Mouse (Mus musculus) kidney, embryonic 14.5 days (tissue): ENCODE results near the gene Eef1akmt1. TPM values are rescaled to one million over a fixed set of nuclear protein-coding genes. Genes with fewer than 3 reads are reported as not detected.

Source experiments
- ATAC-seq: fragments of 200-750 bp; cut with Nextera tagmentation; 2 replicates; pipeline ENCODE4 v1.8.0; 2017; ENCODE audit warnings: moderate number of reproducible peaks, mild to moderate bottlenecking, moderate TSS enrichment, moderate library complexity; ENCODE audit not compliant: low FRiP score, low TSS enrichment
- H3K27ac ChIP-seq: fragments of 300-500 bp; sonication (generic); 2 replicates; pipeline ENCODE4 v1.5.1; 2014; ENCODE audit warnings: low read depth, mild to moderate bottlenecking, low read length, moderate library complexity, mixed read lengths
- H3K27me3 ChIP-seq: fragments of 300-500 bp; sonication (generic); 2 replicates; pipeline ENCODE4 v1.6.1; 2014; ENCODE audit warnings: mild to moderate bottlenecking, low read length; ENCODE audit not compliant: control insufficient read depth, insufficient read depth
- H3K36me3 ChIP-seq: fragments of 300-500 bp; sonication (generic); 2 replicates; pipeline ENCODE4 v1.6.1; 2014; ENCODE audit warnings: low read length, mixed read lengths; ENCODE audit not compliant: control insufficient read depth, insufficient read depth
- H3K4me1 ChIP-seq: fragments of 300-500 bp; sonication (generic); 2 replicates; pipeline ENCODE4 v1.6.1; 2014; ENCODE audit warnings: low read length, mixed read lengths; ENCODE audit not compliant: control insufficient read depth, insufficient read depth
- H3K4me2 ChIP-seq: fragments of 300-500 bp; sonication (generic); replicated peaks from 2 replicates; pipeline ENCODE4 v1.6.1; 2014; ENCODE audit warnings: low read depth, mild to moderate bottlenecking, low read length
- H3K4me3 ChIP-seq: fragments of 300-500 bp; sonication (generic); 2 replicates; pipeline ENCODE4 v1.5.1; 2014; ENCODE audit warnings: mild to moderate bottlenecking, low read length
- H3K9ac ChIP-seq: fragments of 300-500 bp; sonication (generic); 2 replicates; pipeline ENCODE4 v1.6.1; 2014; ENCODE audit warnings: low read depth, mild to moderate bottlenecking, low read length, moderate library complexity
- H3K9me3 ChIP-seq: fragments of 300-500 bp; sonication (generic); 2 replicates; pipeline ENCODE4 v1.6.1; 2016; ENCODE audit warnings: low read length; ENCODE audit not compliant: control insufficient read depth
- WGBS: fragments of 180-500 bp; shearing (Covaris S2); extraction: QIAGEN DNeasy Blood & Tissue Kit; methylation state at CpG from one replicate; pipeline ENCODE4 v1.1.7; 2014; 5-methylcytosine and 5-hydroxymethylcytosine counted together
- polyA plus RNA-seq: library from polyadenylated mRNA; unstranded; fragments of >200 nt; fragmentation: Nextera tagmentation; extraction: Ambion mirVana; gene quantifications from 2 replicates; pipeline ENCODE4 v1.2.1, GENCODE M21; 2014

Eef1akmt1 gene
- polyA plus RNA-seq, result 102 and 131 TPM in 2 replicates

DNA sequence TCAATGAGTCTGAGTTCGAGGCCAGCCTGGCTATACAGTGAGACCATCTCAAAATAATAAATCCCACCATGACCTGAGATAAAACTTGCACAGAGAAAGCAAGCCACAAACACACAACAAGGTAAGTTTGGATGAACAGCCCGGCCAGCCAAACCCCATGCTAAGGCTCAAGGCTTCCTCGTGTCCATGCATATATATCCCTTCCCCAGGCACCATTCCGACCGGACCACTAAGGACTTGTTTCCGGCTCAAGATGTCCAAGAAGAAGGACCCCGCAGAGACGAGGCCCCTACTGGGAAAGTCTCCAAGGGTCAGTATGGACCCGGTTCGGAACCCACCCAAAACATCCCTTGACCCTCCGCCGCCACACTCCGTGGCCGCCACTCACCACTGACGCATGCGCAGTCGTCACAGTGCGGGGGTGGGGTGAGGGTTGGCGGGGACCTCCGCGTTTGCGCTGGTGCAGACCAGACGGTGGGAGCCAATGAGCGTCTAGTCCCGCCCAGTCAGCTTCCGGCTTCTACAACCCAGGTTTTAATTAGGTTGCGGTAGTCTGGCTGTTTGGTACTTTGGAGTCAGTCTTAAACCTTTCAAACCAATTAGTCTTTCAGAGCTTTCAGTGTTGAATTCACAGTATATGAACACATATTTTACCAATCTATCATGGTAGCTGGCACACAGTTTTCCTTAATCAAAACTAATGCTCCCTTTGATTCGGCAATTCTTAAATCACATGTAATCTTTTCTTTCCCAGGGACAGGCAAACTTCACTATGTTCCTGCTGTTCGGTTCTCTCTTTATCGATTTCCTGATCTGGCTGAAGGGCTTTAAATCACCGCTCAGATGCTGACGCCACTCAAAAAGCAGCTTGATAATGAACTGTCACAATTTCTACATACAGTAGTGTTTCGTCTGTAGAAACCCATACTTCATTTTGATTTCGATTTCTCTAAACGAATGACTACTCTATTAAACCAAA, at the start of gene Eef1akmt1:
Gene Eef1akmt1, minus strand, starts transcription at position 458 of the 979 bp plus-strand sequence.
- peaks cover under 1% of the 10 kb centered on the region; the same call in 1 of the 2 replicates for H3K36me3 ChIP-seq
- peak; percentile 99 for ATAC-seq
- no peaks in the 10 kb centered on the region for H3K27me3 ChIP-seq
- H3K4me3 ChIP-seq, result peak within 1 kb of the TSS; percentile 52
- peaks cover 6% of the 10 kb centered on the region; the same call in 1 of the 2 replicates for H3K4me1 ChIP-seq
- peaks cover 2% of the 10 kb centered on the region; the same call in 1 of the 2 replicates for H3K9me3 ChIP-seq
- peak within 1 kb of the TSS; percentile 48 for H3K4me2 ChIP-seq
- H3K9ac ChIP-seq, result peak within 1 kb of the TSS; percentile 55
- WGBS, result 10% methylated on average over 35 of the region's 35 CpGs
- peak within 1 kb of the TSS; percentile 51; the same call in 1 of the 2 replicates for H3K27ac ChIP-seq

DNA sequence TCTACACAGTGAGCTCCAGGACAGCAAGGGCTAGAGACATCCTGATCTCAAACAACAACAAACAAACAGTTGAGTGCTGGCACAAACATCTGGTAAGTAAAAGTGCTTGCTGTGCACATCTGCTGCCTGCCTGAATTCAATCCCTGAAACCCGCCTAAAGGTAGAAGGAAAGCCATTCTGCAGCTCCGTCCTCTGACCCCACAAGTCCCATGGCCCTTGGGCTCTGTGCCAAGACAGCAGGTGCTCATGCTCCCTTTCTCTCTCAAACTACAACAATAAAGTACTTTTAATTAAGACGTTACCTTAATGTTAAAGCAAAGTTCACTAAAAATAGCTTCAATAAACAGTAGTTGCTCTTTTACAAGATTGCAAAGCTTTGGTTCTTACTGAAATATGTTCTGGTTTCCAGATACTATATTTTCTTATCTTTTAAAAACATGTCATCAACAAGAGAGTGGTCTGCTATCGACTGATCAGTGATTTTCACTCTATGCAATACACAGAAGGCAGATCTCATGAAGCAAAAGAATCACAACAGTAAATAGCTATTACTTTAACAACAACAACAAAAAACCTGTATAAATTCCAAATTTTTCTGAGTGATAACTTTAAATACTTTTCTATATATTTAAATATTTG, 49.3 kb upstream of the Eef1akmt1 start:
- Histone ChIP-seq H3K36me3 (peaks cover 32% of the 10 kb centered on the region), H3K4me1 (no peaks in the 10 kb centered on the region), H3K9ac (no peak overlapping the region), H3K4me2 (no peak overlapping the region), H3K9me3 (no peaks in the 10 kb centered on the region), H3K4me3 (no peak overlapping the region), H3K27ac (no peak overlapping the region), H3K27me3 (no peaks in the 10 kb centered on the region)
- WGBS, result 62% methylated on average over 4 of the region's 4 CpGs
- no peak for ATAC-seq

DNA sequence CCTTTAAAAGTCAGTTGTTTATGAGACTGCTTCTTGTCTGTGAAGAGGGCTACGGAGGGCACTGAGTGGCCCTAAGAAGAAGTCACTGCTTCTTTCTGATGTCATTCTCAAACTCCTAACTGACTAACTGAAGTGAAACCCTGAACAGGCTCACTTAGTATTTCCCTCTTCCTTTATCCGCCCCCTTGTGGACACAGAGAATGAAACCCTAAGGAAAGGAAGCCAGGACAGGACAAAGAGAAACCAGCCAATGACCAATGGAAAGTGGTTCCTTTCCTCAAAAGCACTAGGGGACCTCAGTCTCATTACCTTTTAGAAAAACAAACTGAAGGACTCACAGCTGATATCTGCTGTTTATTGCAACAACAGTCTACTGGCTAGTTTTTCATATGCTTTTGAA, 48.1 kb upstream of the Eef1akmt1 start:
- Histone ChIP-seq H3K4me3 (no peak overlapping the region), H3K4me2 (no peak overlapping the region), H3K9ac (no peak overlapping the region), H3K9me3 (no peaks in the 10 kb centered on the region), H3K36me3 (peaks cover 28% of the 10 kb centered on the region), H3K27ac (no peak overlapping the region), H3K27me3 (no peaks in the 10 kb centered on the region), H3K4me1 (no peaks in the 10 kb centered on the region)
- WGBS, result 53% methylated on average over 2 of the region's 2 CpGs
- ATAC-seq, result 0 out of 2 replicates have a peak, but pooled peaks have one; percentile 20

DNA sequence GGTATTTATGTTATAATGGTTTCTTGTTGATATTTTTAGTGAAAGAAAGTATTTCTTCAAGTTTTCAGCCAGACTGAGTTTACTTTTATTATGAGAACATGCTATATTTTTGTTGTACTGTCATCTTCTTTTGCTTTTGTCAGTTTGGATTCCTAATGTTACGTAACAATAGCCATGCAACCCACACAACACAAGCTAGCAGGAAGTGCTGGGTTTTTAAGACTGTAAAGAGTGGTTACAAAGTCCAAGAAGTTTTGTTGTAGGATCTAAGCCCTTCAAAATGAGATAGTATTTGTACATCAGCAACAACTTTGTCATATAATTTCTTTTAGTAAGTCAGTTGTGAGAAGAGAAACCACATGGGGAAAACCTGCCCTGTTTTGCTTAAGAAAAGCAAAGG, 46.3 kb upstream of the Eef1akmt1 start:
- Histone ChIP-seq H3K9ac (no peak overlapping the region), H3K27ac (no peak overlapping the region), H3K9me3 (no peaks in the 10 kb centered on the region), H3K4me1 (no peaks in the 10 kb centered on the region), H3K36me3 (peaks cover 16% of the 10 kb centered on the region; the same call in 1 of the 2 replicates), H3K4me2 (no peak overlapping the region), H3K4me3 (no peak overlapping the region), H3K27me3 (no peaks in the 10 kb centered on the region)
- 96% methylated on average over 1 of the region's 1 CpGs for WGBS
- no peak for ATAC-seq

DNA sequence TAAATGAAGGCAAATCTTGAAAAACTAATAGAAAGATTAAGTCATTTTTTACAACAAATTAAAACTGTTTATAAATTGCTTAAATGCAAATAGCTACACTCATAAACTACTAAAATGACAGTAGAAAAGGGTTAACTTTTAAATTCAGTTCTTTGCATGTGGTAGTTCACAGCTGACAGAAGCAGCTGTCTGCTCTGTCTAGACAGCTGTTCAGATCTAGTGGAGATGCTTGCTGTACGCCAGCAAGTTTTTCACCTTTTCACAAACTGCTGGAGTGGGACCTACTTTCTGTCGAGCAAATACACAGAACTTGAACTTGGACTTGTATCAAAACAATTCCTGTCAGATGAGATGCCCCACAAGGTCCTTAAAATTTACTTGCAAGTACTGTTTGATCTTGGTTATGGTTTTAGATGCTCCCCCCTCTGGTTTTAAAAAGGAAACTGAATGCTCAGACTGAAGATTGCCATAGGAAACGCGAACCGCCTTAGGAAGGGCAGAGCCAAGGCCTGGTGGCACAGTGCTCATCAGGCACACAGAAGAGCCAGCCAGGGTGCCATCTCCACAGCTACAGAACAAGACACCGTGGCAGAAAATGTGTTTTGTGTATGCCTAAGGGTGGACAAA, 45.0 kb upstream of the Eef1akmt1 start:
- WGBS, result 82% methylated on average over 6 of the region's 6 CpGs
- no peak overlapping the region for H3K4me2 ChIP-seq
- H3K27ac ChIP-seq, result no peak overlapping the region

DNA sequence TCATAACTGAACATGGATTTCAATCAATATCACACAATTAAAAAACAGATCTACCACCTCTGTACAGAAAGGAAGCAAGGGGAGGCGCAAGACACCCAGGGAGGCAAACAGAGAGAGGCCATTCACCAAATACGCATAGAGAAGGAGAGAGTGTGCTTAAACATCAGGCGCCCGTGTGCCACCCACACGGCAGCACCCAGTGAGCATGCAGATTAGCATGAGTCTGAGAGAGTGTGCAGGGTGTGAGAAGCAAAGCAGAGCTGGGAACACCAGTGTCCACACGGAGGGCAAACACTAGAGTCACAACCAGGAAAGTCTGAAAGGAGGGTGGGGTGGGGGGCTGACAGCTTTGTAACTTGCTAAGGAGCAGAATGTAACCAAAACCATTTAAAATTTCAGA, 44.4 kb upstream of the Eef1akmt1 start:
- Histone ChIP-seq H3K27ac (no peak overlapping the region), H3K36me3 (peaks cover 14% of the 10 kb centered on the region; the same call in 1 of the 2 replicates), H3K9ac (no peak overlapping the region), H3K27me3 (no peaks in the 10 kb centered on the region), H3K4me1 (no peaks in the 10 kb centered on the region), H3K9me3 (no peaks in the 10 kb centered on the region), H3K4me3 (no peak overlapping the region), H3K4me2 (no peak overlapping the region)
- ATAC-seq, result no peak
- WGBS, result 91% methylated on average over 6 of the region's 6 CpGs

More for the DNA sequence above, 45.0 kb upstream of the Eef1akmt1 start:
- Histone ChIP-seq H3K4me3 (no peak overlapping the region), H3K27me3 (no peaks in the 10 kb centered on the region), H3K9me3 (no peaks in the 10 kb centered on the region), H3K4me1 (no peaks in the 10 kb centered on the region), H3K9ac (no peak overlapping the region), H3K36me3 (peaks cover 14% of the 10 kb centered on the region; the same call in 1 of the 2 replicates)
- no peak for ATAC-seq

GRCm38 (mm10) chr14:57611034-57611433, 39.6 kb upstream of the Eef1akmt1 start:
- Histone ChIP-seq H3K9me3 (no peaks in the 10 kb centered on the region), H3K4me1 (0 out of 2 replicates have a peak, but pooled peaks cover 7% of the 10 kb centered on the region), H3K4me3 (no peak overlapping the region), H3K9ac (no peak overlapping the region), H3K36me3 (peaks cover 3% of the 10 kb centered on the region; the same call in 1 of the 2 replicates), H3K27ac (peak overlapping the region; percentile 13; the same call in 1 of the 2 replicates), H3K4me2 (no peak overlapping the region; the same call in 1 of the 2 replicates), H3K27me3 (no peaks in the 10 kb centered on the region)
- WGBS, result 34% methylated on average over 2 of the region's 2 CpGs
- ATAC-seq, result peak; percentile 77; the same call in 1 of the 2 replicates

DNA sequence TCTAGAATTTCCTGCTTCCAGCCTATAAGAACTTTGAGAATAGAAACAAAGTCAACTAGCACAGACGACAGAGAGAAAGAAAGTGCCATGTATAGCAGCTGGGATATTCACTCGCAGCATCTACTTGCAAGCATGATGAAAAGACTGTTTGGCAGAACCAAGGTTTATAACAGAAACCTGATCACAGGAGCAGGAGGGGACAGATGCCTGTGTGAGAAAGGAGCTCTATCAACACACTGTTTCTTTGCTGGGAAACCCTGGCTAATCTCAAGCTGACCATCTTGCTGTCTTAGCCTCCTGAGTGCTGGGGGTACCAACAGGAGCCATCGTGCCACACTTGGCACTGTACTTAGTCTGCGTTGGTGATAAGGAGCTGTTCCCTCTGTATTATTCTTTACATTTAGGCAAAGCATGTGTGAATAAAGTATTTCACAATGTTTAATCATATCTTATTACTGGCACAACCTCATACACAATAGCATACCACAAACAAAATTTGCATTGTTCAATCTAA, 38.5 kb upstream of the Eef1akmt1 start:
- Histone ChIP-seq H3K9me3 (no peaks in the 10 kb centered on the region), H3K9ac (no peak overlapping the region), H3K36me3 (peaks cover 3% of the 10 kb centered on the region; the same call in 1 of the 2 replicates), H3K27me3 (no peaks in the 10 kb centered on the region), H3K4me2 (no peak overlapping the region), H3K27ac (no peak overlapping the region), H3K4me1 (0 out of 2 replicates have a peak, but pooled peaks cover 7% of the 10 kb centered on the region), H3K4me3 (no peak overlapping the region)
- ATAC-seq, result no peak
- 77% methylated on average over 4 of the region's 4 CpGs for WGBS
